Mouse (Mus musculus): ENCODE measurements around the gene Crlf1. TPM values are rescaled to one million over a fixed set of nuclear protein-coding genes. Genes with fewer than 3 reads are reported as not detected.

Crlf1 gene
- polyA plus RNA-seq, 1 experiment from 2014 or later: 98.7 TPM

DNA sequence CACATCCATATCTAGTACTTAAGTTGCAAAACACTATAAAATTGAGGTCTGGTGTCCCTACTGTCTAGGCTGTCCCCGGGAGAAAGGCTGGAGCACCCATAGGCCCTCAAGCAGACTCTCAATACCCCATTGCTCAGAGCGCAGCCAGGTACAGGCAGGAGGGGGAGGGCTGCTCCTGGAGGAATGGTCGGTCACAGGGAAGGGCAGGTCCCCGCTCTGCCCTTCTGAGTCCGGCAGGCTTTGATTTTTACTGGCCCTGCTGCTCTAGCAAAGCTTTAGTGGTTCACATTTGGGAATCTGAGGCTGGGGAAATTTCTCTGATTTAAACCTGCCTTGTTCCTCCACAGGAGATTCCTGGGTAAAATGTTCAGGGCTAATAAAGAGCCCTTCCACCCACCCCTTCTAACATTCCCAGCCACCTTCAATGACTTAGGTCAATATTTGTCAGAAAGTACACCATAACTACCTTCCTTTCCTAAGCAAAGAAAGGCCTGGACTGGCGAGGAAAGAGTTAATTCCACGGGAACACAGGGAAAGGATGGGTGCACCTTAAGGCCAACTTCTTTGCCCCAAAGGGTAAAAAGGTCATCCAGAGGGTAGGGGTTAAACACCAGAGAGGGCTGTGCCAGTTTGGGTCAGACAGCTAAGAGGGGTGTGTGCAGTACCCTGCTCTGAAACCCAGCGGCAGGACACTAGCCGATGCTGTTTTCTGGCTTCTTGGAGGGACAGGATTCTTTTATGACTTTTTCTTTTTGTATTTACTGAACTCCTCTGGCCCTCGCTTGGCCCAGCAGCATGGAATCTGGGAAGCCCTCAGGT, 2.7 kb upstream of the Crlf1 start:
- H3K27ac ChIP-seq (ENCODE audit: low read length): peak overlapping the region; percentile 88
- H3K4me1 ChIP-seq (ENCODE audit: insufficient read depth, low read depth, low read length): peaks cover 23% of the 10 kb centered on the region
- ATAC-seq (peak; percentile 50), DNase-seq (ENCODE audit: low spot score) (peak; percentile 75)
- no peaks in the 10 kb centered on the region for H3K36me3 ChIP-seq (ENCODE audit: insufficient read depth, low read length)
- 19% methylated on average over 10 of the region's 10 CpGs for WGBS
- peak overlapping the region; percentile 82 for H3K4me2 ChIP-seq (replicated peaks; ENCODE audit: low read depth, low read length)
- no peak for TF ChIP-seq CTCF (IDR thresholded peaks at IDR 0.05)
- peak; percentile 64 for TF ChIP-seq EP300 (IDR thresholded peaks at IDR 0.05)
- peaks cover 56% of the 10 kb centered on the region for H3K27me3 ChIP-seq (replicated peaks; ENCODE audit: insufficient read depth, low read length)
- H3K4me3 ChIP-seq (ENCODE audit: low read depth, low read length): peak overlapping the region; percentile 29; the same call in 1 of the 2 replicates
- no peaks in the 10 kb centered on the region for H3K9me3 ChIP-seq (ENCODE audit: low read length)
- no peak overlapping the region for H3K9ac ChIP-seq (replicated peaks; ENCODE audit: low read depth)

GRCm38 (mm10) chr8:70490880-70491495, 2.0 kb upstream of the Crlf1 start:
- DNase-seq (ENCODE audit: low spot score) (peak; percentile 45), ATAC-seq (no peak)
- Histone ChIP-seq H3K9me3 (ENCODE audit: low read length) (no peaks in the 10 kb centered on the region), H3K4me1 (ENCODE audit: insufficient read depth, low read depth, low read length) (peaks cover 28% of the 10 kb centered on the region), H3K36me3 (ENCODE audit: insufficient read depth, low read length) (no peaks in the 10 kb centered on the region), H3K9ac (replicated peaks; ENCODE audit: low read depth) (no peak overlapping the region), H3K4me2 (replicated peaks; ENCODE audit: low read depth, low read length) (peak overlapping the region; percentile 82; the same call in 1 of the 2 replicates), H3K27ac (ENCODE audit: low read length) (peak overlapping the region; percentile 57), H3K27me3 (replicated peaks; ENCODE audit: insufficient read depth, low read length) (peaks cover 51% of the 10 kb centered on the region), H3K4me3 (ENCODE audit: low read depth, low read length) (no peak overlapping the region)
- TF ChIP-seq CTCF (IDR thresholded peaks at IDR 0.05) (no peak), EP300 (IDR thresholded peaks at IDR 0.05) (no peak)
- 5% methylated on average over 20 of the region's 20 CpGs for WGBS

DNA sequence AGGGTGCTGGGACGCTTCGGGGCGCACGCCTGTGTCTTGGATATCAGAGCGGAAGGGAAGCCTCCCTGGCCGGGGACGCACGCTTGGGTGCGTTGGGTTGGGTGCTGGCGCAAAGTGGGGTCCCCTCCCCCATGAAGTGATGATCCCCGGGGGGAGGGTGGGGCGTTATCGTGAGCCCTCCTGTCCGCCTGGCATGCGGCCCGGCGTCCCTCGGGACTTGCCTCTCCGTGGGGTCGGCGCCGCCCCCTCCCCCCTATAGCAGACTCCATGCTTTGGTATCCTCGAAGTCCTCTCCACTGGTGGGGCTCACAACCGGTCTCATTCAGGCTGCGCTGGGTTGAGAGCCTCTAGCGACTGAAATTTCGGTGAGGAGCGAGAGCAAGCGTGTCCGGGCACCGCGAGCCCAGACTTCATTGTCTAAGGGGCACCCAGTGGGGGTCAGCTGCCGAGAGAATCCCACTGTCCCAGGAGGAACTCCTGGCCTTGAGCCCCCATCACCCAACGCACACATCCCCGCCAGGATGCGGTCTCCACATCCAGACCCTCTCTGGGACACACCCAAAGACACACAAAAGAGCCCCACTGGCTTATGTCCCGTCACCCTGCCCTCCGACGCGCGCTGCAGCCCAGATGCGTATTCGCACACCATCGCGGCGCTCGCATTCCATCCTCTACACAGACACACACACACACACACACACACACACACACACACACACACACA, 896 bp downstream of the Crlf1 start:
- no peaks in the 10 kb centered on the region for H3K9me3 ChIP-seq (ENCODE audit: low read length)
- no peaks in the 10 kb centered on the region for H3K36me3 ChIP-seq (ENCODE audit: insufficient read depth, low read length)
- no peak for TF ChIP-seq EP300 (IDR thresholded peaks at IDR 0.05)
- no peak for TF ChIP-seq CTCF (IDR thresholded peaks at IDR 0.05)
- ATAC-seq (no peak), DNase-seq (ENCODE audit: low spot score) (no peak)
- H3K4me1 ChIP-seq (ENCODE audit: insufficient read depth, low read depth, low read length): peaks cover 21% of the 10 kb centered on the region
- H3K4me3 ChIP-seq (ENCODE audit: low read depth, low read length): peak overlapping the region; percentile 49
- no peak overlapping the region for H3K9ac ChIP-seq (replicated peaks; ENCODE audit: low read depth)
- WGBS: 0% methylated on average over 39 of the region's 47 CpGs
- peak overlapping the region; percentile 82 for H3K4me2 ChIP-seq (replicated peaks; ENCODE audit: low read depth, low read length)
- H3K27ac ChIP-seq (ENCODE audit: low read length): no peak overlapping the region
- H3K27me3 ChIP-seq (replicated peaks; ENCODE audit: insufficient read depth, low read length): peaks cover 42% of the 10 kb centered on the region

- ATAC-seq: no peak
- no peak overlapping the region for H3K9ac ChIP-seq (replicated peaks; ENCODE audit: low read depth)
Observed at GRCm38 (mm10) chr8:70494416-70494945, 1.5 kb downstream of the Crlf1 start.

DNA sequence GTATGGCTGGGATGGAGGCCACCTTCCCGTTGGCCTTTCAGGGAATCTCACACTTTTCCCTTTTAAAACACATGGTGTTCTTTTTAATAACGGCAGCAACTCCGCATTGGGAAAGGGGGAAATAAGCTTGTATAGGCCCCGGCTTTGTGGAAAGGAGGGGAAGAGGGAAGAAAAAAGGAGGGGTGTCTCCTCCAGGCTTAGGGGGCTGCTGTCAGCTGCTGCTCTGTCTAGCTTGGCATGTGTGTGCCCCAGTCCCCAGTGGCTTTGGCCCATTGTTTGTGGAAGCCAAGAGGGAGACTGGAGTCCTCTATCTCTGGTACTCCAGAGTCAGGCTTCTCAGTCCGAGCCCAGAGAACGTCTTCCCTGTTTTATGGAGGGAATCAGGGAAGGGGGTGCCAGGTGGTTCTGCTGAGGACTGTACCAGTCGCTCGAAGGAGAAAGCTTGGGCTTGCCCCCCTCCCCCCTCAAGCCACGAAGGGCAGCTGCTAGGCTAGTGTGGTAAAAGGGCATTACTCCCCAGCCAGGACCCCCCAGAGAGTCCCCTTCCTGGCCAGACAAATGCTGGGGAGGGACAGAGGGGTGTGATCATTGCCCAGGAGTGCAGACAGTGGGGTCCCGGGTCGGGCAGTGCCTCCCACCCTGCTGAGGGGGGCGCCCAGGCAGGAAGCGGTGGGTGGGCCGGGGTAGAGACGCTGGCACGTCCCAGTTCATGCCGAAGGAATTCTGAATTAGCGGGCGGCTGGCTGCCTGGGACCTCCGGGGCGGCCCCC, 2.2 kb downstream of the Crlf1 start:
- no peaks in the 10 kb centered on the region for H3K9me3 ChIP-seq (ENCODE audit: low read length)
- no peak overlapping the region for H3K9ac ChIP-seq (replicated peaks; ENCODE audit: low read depth)
- no peak overlapping the region for H3K27ac ChIP-seq (ENCODE audit: low read length)
- no peak for ATAC-seq
- TF ChIP-seq CTCF (IDR thresholded peaks at IDR 0.05) (no peak), EP300 (IDR thresholded peaks at IDR 0.05) (no peak)
- no peak overlapping the region for H3K4me3 ChIP-seq (ENCODE audit: low read depth, low read length)
- WGBS: 8% methylated on average over 13 of the region's 21 CpGs
- no peaks in the 10 kb centered on the region for H3K36me3 ChIP-seq (ENCODE audit: insufficient read depth, low read length)
- H3K4me2 ChIP-seq (replicated peaks; ENCODE audit: low read depth, low read length): peak overlapping the region; percentile 82; the same call in 1 of the 2 replicates
- H3K4me1 ChIP-seq (ENCODE audit: insufficient read depth, low read depth, low read length): peaks cover 12% of the 10 kb centered on the region
- peaks cover 35% of the 10 kb centered on the region for H3K27me3 ChIP-seq (replicated peaks; ENCODE audit: insufficient read depth, low read length)
- DNase-seq (ENCODE audit: low spot score): no peak

More at GRCm38 (mm10) chr8:70494416-70494945, 1.5 kb downstream of the Crlf1 start:
- Histone ChIP-seq H3K27me3 (replicated peaks; ENCODE audit: insufficient read depth, low read length) (peaks cover 42% of the 10 kb centered on the region), H3K4me2 (replicated peaks; ENCODE audit: low read depth, low read length) (peak overlapping the region; percentile 82), H3K27ac (ENCODE audit: low read length) (no peak overlapping the region), H3K9me3 (ENCODE audit: low read length) (no peaks in the 10 kb centered on the region), H3K36me3 (ENCODE audit: insufficient read depth, low read length) (no peaks in the 10 kb centered on the region), H3K4me1 (ENCODE audit: insufficient read depth, low read depth, low read length) (peaks cover 16% of the 10 kb centered on the region), H3K4me3 (ENCODE audit: low read depth, low read length) (peak overlapping the region; percentile 49; the same call in 1 of the 2 replicates)
- TF ChIP-seq EP300 (IDR thresholded peaks at IDR 0.05) (no peak), CTCF (IDR thresholded peaks at IDR 0.05) (no peak)
- WGBS: 4% methylated on average over 28 of the region's 28 CpGs
- no peak for DNase-seq (ENCODE audit: low spot score)

Measured in lung, postnatal 0 days (tissue).